Mouse (Mus musculus) brain, embryonic 14.5 days (tissue): Measurements from ENCODE around the gene Pdzph1. TPM values are rescaled to one million over a fixed set of nuclear protein-coding genes. Genes with fewer than 3 reads are reported as not detected.

Experiments
- DNase-seq: peaks from one replicate; pipeline ENCODE4 v3.0.0-alpha.2; 2011; ENCODE audit warnings: low read depth
- CTCF ChIP-seq: fragments of 200-500 bp; IDR thresholded peaks from 2 replicates; pipeline ENCODE4 v1.5.1; 2012; ENCODE audit warnings: inconsistent platforms, mild to moderate bottlenecking, moderate library complexity, borderline replicate concordance; ENCODE audit not compliant: insufficient read depth, insufficient read length; ENCODE audit errors: extremely low read depth
- POLR2A ChIP-seq: fragments of 200-500 bp; IDR thresholded peaks from 2 replicates; pipeline ENCODE4 v1.6.1; 2012; ENCODE audit warnings: mild to moderate bottlenecking, inconsistent platforms, borderline replicate concordance; ENCODE audit not compliant: poor library complexity, insufficient read depth, insufficient read length, severe bottlenecking; ENCODE audit errors: extremely low read depth
- polyA plus RNA-seq: library from polyadenylated mRNA; depleted of rRNA; stranded (reverse); fragments of >200 nt; gene quantifications from 2 replicates; pipeline ENCODE4 v1.2.3, GENCODE M21; 2012; rRNA removed

Pdzph1 gene
- polyA plus RNA-seq: 3.1 and 5.0 TPM in 2 replicates

DNA sequence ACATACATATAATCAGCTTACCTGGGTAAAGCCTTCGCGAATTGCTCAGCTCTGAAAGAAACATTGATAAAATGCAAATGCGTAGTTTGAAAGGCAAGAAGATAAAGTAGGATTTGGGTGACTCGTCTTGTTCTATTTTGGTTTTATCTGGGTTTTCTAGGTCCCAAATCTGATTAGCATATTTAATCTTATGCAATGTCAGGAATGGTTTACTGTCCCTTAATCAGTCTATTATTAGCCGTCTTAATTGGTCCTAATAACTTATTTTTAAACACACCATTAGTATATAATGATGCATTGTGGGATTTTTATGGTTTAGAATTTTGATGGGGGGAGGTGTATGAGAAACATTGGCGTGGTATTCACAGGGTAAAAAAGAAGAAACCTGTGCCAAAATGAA, at the start of gene Pdzph1:
Pdzph1 (minus strand) TSS at position 101 of the 400 bp plus-strand sequence.
- no peak for DNase-seq
- TF ChIP-seq CTCF (no peak), POLR2A (no peak)

DNA sequence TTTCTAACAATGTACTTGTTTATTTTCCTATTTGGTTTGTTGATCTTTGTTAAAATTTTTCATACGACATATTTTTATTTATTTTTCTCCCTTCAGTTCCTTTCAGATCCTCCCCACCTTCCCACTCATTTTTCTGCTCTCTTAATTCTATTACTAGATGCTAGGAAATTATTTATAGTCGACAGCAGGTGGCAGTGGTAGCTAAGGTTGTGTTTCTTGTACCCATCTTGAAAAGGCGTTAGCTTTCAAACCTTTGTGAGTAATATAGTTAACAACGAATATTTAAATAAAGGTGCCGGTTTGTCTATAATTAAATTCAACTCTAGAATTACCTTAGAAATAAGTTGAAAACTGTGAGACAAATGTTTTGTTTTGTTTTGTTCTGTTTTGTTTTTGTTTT, 48.6 kb upstream of the Pdzph1 start:
- peak; percentile 88 for DNase-seq
- TF ChIP-seq CTCF: no peak
- TF ChIP-seq POLR2A: no peak

- TF ChIP-seq POLR2A (no peak), CTCF (no peak)
- DNase-seq: no peak
Measured at GRCm38 (mm10) chr17:59033445-59033844, 42.3 kb upstream of the Pdzph1 start.

DNA sequence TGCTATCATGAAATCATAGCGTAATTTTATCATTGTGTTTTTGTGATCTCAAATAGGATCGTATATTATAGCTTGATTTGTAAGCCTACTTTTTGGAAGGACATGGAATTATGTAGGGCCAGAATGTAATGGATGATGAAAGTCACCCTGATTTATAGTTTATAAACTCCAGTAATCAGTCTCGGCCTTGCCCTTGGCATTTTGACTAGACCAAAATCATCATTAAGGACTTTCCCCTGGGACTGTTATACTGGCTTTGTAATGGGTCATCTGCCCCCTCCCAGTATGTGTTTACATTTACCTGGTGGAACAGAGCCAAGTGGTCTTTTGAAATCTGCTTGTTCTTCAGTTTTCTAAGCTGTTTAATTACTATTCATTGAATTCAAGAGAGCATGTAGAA, 35.2 kb upstream of the Pdzph1 start:
- TF ChIP-seq CTCF (no peak), POLR2A (no peak)
- no peak for DNase-seq

- peak; percentile 53 for DNase-seq
- no peak for TF ChIP-seq CTCF
- no peak for TF ChIP-seq POLR2A
Measured at GRCm38 (mm10) chr17:59024502-59024901, 33.3 kb upstream of the Pdzph1 start.

DNA sequence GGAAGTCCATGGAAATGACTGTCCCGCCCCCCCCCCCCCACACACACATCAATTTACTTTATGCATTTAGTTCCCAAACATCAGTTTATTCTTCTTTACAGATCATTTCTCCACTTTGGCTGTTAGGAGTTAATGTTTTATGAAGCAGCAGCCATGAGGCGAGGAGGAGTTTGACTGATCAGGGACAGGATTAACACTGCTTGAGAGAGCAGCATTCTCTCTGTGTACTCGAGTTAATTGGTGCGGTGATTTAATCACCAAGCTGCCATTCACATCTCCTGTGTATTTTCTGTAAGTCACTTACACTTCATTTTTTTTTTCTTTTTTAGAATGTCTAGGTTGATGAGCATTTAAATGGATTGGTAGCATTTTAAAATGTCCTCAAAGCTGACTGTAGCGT, 32.8 kb upstream of the Pdzph1 start:
- DNase-seq: peak; percentile 86
- TF ChIP-seq POLR2A (no peak), CTCF (no peak)

DNA sequence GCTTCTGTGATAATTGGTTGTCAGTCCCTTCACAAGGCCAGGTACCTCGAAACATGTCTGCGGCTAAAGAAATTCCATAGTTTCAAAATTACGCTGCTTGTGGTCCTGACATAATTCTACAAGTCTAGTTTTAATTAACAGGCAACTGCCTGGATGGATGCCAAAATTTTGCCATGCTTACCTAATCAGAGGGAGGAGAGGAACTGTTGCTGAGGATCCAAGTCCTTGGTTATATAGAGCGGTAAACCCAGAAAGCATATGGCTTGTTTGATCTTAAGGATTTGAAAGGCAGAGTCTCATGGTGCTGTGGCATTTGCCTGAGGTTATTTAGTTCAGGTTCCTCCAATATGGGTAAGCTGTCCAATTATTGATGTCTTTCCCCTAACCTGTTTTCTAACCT, 27.5 kb upstream of the Pdzph1 start:
- DNase-seq: peak; percentile 60
- TF ChIP-seq POLR2A (no peak), CTCF (no peak)

GRCm38 (mm10) chr17:59013091-59013459, 21.9 kb upstream of the Pdzph1 start, which contains the start of gene Nudt12:
Nudt12 (minus strand) TSS chr17:59013372.
- peak; percentile 78 for DNase-seq
- TF ChIP-seq POLR2A (no peak), CTCF (peak; percentile 41; the same call in 1 of the 2 replicates)

- peak; percentile 64 for DNase-seq
- no peak for TF ChIP-seq CTCF
- TF ChIP-seq POLR2A: no peak
Measured at GRCm38 (mm10) chr17:59012421-59013090, 21.4 kb upstream of the Pdzph1 start.

GRCm38 (mm10) chr17:59011546-59012307, 20.6 kb upstream of the Pdzph1 start:
- no peak for DNase-seq
- TF ChIP-seq POLR2A (no peak), CTCF (no peak)

DNA sequence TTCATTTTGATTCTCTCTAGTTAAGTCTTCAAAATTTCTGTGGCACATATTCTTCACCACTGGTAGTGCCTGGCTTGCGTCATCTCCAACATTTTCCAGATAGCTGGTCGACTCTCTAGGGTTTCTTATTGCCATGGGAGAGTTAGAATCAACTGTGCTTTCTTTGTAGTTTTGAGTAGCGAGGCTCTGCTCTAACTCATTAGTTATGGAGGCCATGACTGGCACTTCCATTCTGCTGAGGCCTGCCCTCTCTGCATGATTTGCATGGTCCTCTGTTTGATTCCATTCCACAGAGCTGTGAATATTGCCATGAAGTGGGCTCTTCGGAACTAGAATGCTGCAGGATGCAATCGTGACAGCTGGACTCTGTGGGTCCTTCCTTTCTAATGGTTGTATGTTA, 17.9 kb downstream of the Pdzph1 start:
- TF ChIP-seq CTCF: no peak
- no peak for TF ChIP-seq POLR2A

More for the DNA sequence above, 17.9 kb downstream of the Pdzph1 start:
- DNase-seq: peak; percentile 12
